8 mouse cellular contexts compared by ENCODE assay signal in genomic region chr5:123700625-123701024, GRCm38 (mm10). TPM values are rescaled to one million over a fixed set of nuclear protein-coding genes. Genes with fewer than 3 reads are reported as not detected.
DNase-seq lines count a peak whose midpoint lies in the region; ATAC-seq lines count a peak whose summit lies in the region.

No protein-coding gene starts in this region.

- WGBS in lung, embryonic 16.5 days = 55% methylated on average over 11 of the region's 11 CpGs

- no peaks in the 10 kb centered on the region for H3K27me3 ChIP-seq in lung, embryonic 16.5 days (ENCODE audit: control insufficient read depth, insufficient read depth, low read depth, low read length)

- peaks cover 5% of the 10 kb centered on the region; the same call in 1 of the 2 replicates for H3K4me1 ChIP-seq in lung, embryonic 16.5 days (replicated peaks; ENCODE audit: control insufficient read depth, insufficient read depth, low read length)

- DNase-seq in cerebellum, adult 18-20 months = peak; percentile 32 to 39
- DNase-seq in cerebellum, adult 9-10 months = no peak
- peak; percentile 61 for DNase-seq in ovary, postnatal 36 days (ENCODE audit: low spot score)
- no peak for DNase-seq in ovary, postnatal 14 days (ENCODE audit: low spot score)
- peak; percentile 85 for DNase-seq in heart, postnatal 4 days

- peak; percentile 72 for ATAC-seq in lung, embryonic 16.5 days (ENCODE audit: low read depth)
- no peak for ATAC-seq in megakaryocyte progenitor cell, adult 5-6 weeks (replicated peaks; ENCODE audit: poor library complexity)
- ATAC-seq in inflammation-experienced regulatory T-cells, adult 6 months = no peak

- H3K36me3 ChIP-seq in lung, embryonic 16.5 days (ENCODE audit: control insufficient read depth, insufficient read depth, low read length) = peaks cover 49% of the 10 kb centered on the region

- no peak overlapping the region for H3K4me2 ChIP-seq in lung, embryonic 16.5 days (ENCODE audit: low read depth, low read length)

- no peaks in the 10 kb centered on the region for H3K9me3 ChIP-seq in lung, embryonic 16.5 days (ENCODE audit: control insufficient read depth, low read length)

- no peak overlapping the region for H3K4me3 ChIP-seq in lung, embryonic 16.5 days (ENCODE audit: low read length)

- no peak overlapping the region for H3K27ac ChIP-seq in lung, embryonic 16.5 days (ENCODE audit: low read length)

- H3K9ac ChIP-seq in lung, embryonic 16.5 days (ENCODE audit: low read length) = no peak overlapping the region

RNA-seq across cellular contexts. Expression of gene Clip1, which starts 16.2 kb away (rescaled TPM):
- total RNA-seq in heart, postnatal 4 days (2021) = 100 to 1,000 TPM; 108 to 117 TPM
- polyA plus RNA-seq in lung, embryonic 16.5 days (2015; fragmentation: Nextera tagmentation; extraction: Ambion mirVana) = 35.7 and 37.9 TPM in 2 replicates
- 45.7 and 46.4 TPM in 2 replicates for total RNA-seq in megakaryocyte progenitor cell, adult 5-6 weeks (2015)
- 72.5 and 98.3 TPM in 2 replicates for total RNA-seq in megakaryocyte progenitor cell, adult 5-6 weeks (2017)
- polyA plus RNA-seq in inflammation-experienced regulatory T-cells, adult 6 months (2017; shearing (Covaris generic)) = 10 to 100 TPM; 41.5 to 56.4 (median 51.1) TPM

RNA-seq across cellular contexts. Expression of gene Zcchc8, which starts 20.3 kb away (rescaled TPM):
- total RNA-seq in heart, postnatal 4 days (2021) = 10 to 100 TPM; 53.1 to 57.6 TPM
- polyA plus RNA-seq in lung, embryonic 16.5 days (2015; fragmentation: Nextera tagmentation; extraction: Ambion mirVana) = 75.9 and 76.4 TPM in 2 replicates
- 50.8 and 52.0 TPM in 2 replicates for total RNA-seq in megakaryocyte progenitor cell, adult 5-6 weeks (2015)
- total RNA-seq in megakaryocyte progenitor cell, adult 5-6 weeks (2017) = 103 and 131 TPM in 2 replicates
- polyA plus RNA-seq in inflammation-experienced regulatory T-cells, adult 6 months (2017; shearing (Covaris generic)) = 10 to 100 TPM; 60.2 to 83.6 (median 75.5) TPM

RNA-seq across cellular contexts. Expression of gene Rsrc2, which starts 48.6 kb away (rescaled TPM):
- 10 to 100 TPM; 56.1 to 58.7 TPM for total RNA-seq in heart, postnatal 4 days (2021)
- 110 and 116 TPM in 2 replicates for polyA plus RNA-seq in lung, embryonic 16.5 days (2015; fragmentation: Nextera tagmentation; extraction: Ambion mirVana)
- 159 and 160 TPM in 2 replicates for total RNA-seq in megakaryocyte progenitor cell, adult 5-6 weeks (2015)
- 192 and 249 TPM in 2 replicates for total RNA-seq in megakaryocyte progenitor cell, adult 5-6 weeks (2017)
- polyA plus RNA-seq in inflammation-experienced regulatory T-cells, adult 6 months (2017; shearing (Covaris generic)) = 100 to 1,000 TPM; 155 to 186 (median 165) TPM

RNA-seq across cellular contexts. Expression of gene Kntc1, which starts 48.9 kb away (rescaled TPM):
- 10 to 100 TPM; 26.0 to 29.4 TPM for total RNA-seq in heart, postnatal 4 days (2021)
- 28.6 and 32.4 TPM in 2 replicates for polyA plus RNA-seq in lung, embryonic 16.5 days (2015; fragmentation: Nextera tagmentation; extraction: Ambion mirVana)
- total RNA-seq in megakaryocyte progenitor cell, adult 5-6 weeks (2015) = 49.3 and 53.1 TPM in 2 replicates
- 30.5 and 39.6 TPM in 2 replicates for total RNA-seq in megakaryocyte progenitor cell, adult 5-6 weeks (2017)
- polyA plus RNA-seq in inflammation-experienced regulatory T-cells, adult 6 months (2017; shearing (Covaris generic)) = 10 to 100 TPM in 1 of 3 experiments, 1 to 10 TPM in 2; 2.0 to 17.5 (median 2.0) TPM

Comparison
In these comparisons a context has a peak if more than half of its experiments do, and no peak if none do; other contexts are left out.
1. DNase-seq: peak in cerebellum, adult 18-20 months (2 of 2), ovary, postnatal 36 days (single experiment) and heart, postnatal 4 days (single experiment); none in cerebellum, adult 9-10 months (single experiment) and ovary, postnatal 14 days (single experiment).